In genomic region chr19:38553551-38553950, GRCm38 (mm10) we compare ENCODE assay signal across 28 mouse cellular contexts.
"Had no signal": no experiment of that assay in that cellular context is flagged by ENCODE, and none has a peak within 500 bp of the region (broad histone marks: within the 10 kb centered on the region; RNA-seq: fewer than 3 reads in every experiment).

No protein-coding gene starts in this region.

- H3K36me3 ChIP-seq: embryonic facial prominence, embryonic 12.5 days; embryonic facial prominence, embryonic 13.5 days; embryonic facial prominence, embryonic 15.5 days; forebrain, embryonic 10.5 days; forebrain, embryonic 12.5 days; forebrain, embryonic 15.5 days had no signal

- ATAC-seq: forebrain, embryonic 13.5 days; forebrain, embryonic 14.5 days; forebrain, embryonic 15.5 days; forebrain, embryonic 16.5 days; forebrain, postnatal 0 days had no signal

- H3K27ac ChIP-seq: embryonic facial prominence, embryonic 12.5 days; embryonic facial prominence, embryonic 13.5 days; embryonic facial prominence, embryonic 15.5 days; forebrain, embryonic 10.5 days; forebrain, embryonic 12.5 days; forebrain, embryonic 13.5 days; forebrain, embryonic 15.5 days; gastrocnemius, adult 2 months; heart, adult 2 months had no signal

- H3K9ac ChIP-seq: embryonic facial prominence, embryonic 12.5 days; embryonic facial prominence, embryonic 13.5 days; embryonic facial prominence, embryonic 15.5 days; forebrain, embryonic 12.5 days; forebrain, embryonic 13.5 days; forebrain, embryonic 15.5 days; forebrain, postnatal 0 days had no signal

- H3K4me3 ChIP-seq: embryonic facial prominence, embryonic 12.5 days; embryonic facial prominence, embryonic 13.5 days; embryonic facial prominence, embryonic 15.5 days; erythroblast, embryonic 14.5 days; forebrain, embryonic 10.5 days; forebrain, embryonic 12.5 days; forebrain, embryonic 13.5 days; forebrain, embryonic 15.5 days; gastrocnemius, adult 2 months; heart, adult 2 months had no signal

- DNase-seq: cerebellum, adult 18-20 months; cerebellum, adult 2 months; cerebellum, adult 8-10 months; cerebellum, adult 9-10 months; cerebellum, adult 9-11 months; cerebellum, postnatal 10 days; cerebellum, postnatal 14 days; cerebellum, postnatal 25 days; cerebellum, postnatal 36 days; embryo, embryonic 11 days; forebrain, postnatal 0 days; gastrocnemius, adult 2 months; gastrocnemius, postnatal 10 days; gastrocnemius, postnatal 14 days; gastrocnemius, postnatal 25 days; gastrocnemius, postnatal 36 days; heart, adult 18-20 months; heart, adult 2 months had no signal

- H3K27me3 ChIP-seq: embryonic facial prominence, embryonic 12.5 days; embryonic facial prominence, embryonic 13.5 days; embryonic facial prominence, embryonic 15.5 days; forebrain, embryonic 12.5 days; forebrain, embryonic 13.5 days; forebrain, embryonic 15.5 days had no signal

- H3K4me1 ChIP-seq: embryonic facial prominence, embryonic 15.5 days; forebrain, embryonic 10.5 days; forebrain, embryonic 12.5 days; forebrain, embryonic 13.5 days; forebrain, embryonic 15.5 days had no signal

- H3K4me2 ChIP-seq: embryonic facial prominence, embryonic 12.5 days; embryonic facial prominence, embryonic 13.5 days; embryonic facial prominence, embryonic 15.5 days; forebrain, embryonic 12.5 days; forebrain, embryonic 13.5 days; forebrain, embryonic 15.5 days had no signal

- H3K9me3 ChIP-seq: embryonic facial prominence, embryonic 12.5 days; embryonic facial prominence, embryonic 15.5 days; forebrain, embryonic 10.5 days; forebrain, embryonic 12.5 days; forebrain, embryonic 13.5 days; forebrain, embryonic 15.5 days had no signal
